Mouse (Mus musculus): Measurements from ENCODE around the gene Ung.

Ung gene

GRCm38 (mm10) chr5:114163117-114163696 lies 33.0 kb downstream of the Ung start:
- DNase-seq (ENCODE audit: low spot score in 2 of 2) = peak in 1 of 2 experiments; percentile 51

- no peak for DNase-seq (ENCODE audit: low spot score in 2 of 2)
Observed at GRCm38 (mm10) chr5:114170345-114170744, 40.2 kb downstream of the Ung start.

- DNase-seq (ENCODE audit: low spot score in 2 of 2) = no peak
Observed at GRCm38 (mm10) chr5:114172936-114173335, 42.8 kb downstream of the Ung start.

GRCm38 (mm10) chr5:114173458-114173857 lies 43.3 kb downstream of the Ung start:
- no peak for DNase-seq (ENCODE audit: low spot score in 2 of 2)

- no peak for DNase-seq (ENCODE audit: low spot score in 2 of 2)
Observed at GRCm38 (mm10) chr5:114173877-114174581, 43.8 kb downstream of the Ung start.

GRCm38 (mm10) chr5:114174639-114175038 lies 44.5 kb downstream of the Ung start:
- no peak for DNase-seq (ENCODE audit: low spot score in 2 of 2)

GRCm38 (mm10) chr5:114175596-114176171 lies 45.5 kb downstream of the Ung start:
- DNase-seq (ENCODE audit: low spot score in 2 of 2) = peak; percentile 35 to 69

GRCm38 (mm10) chr5:114176548-114177400 lies 46.6 kb downstream of the Ung start:
- DNase-seq (ENCODE audit: low spot score in 2 of 2) = no peak

- DNase-seq (ENCODE audit: low spot score in 2 of 2) = no peak
Observed at GRCm38 (mm10) chr5:114177966-114178719, 48.0 kb downstream of the Ung start.

GRCm38 (mm10) chr5:114179541-114179940 lies 49.4 kb downstream of the Ung start:
- DNase-seq (ENCODE audit: low spot score in 2 of 2) = no peak

- no peak for DNase-seq (ENCODE audit: low spot score in 2 of 2)
Observed at GRCm38 (mm10) chr5:114183493-114183892, 53.3 kb downstream of the Ung start.

- DNase-seq (ENCODE audit: low spot score in 2 of 2) = no peak
Observed at GRCm38 (mm10) chr5:114187108-114187507, 56.9 kb downstream of the Ung start.
